Mouse (Mus musculus): ENCODE results near the gene Marf1. TPM values are rescaled to one million over a fixed set of nuclear protein-coding genes. Genes with fewer than 3 reads are reported as not detected.

Gene Marf1
- total RNA-seq, 2 experiments from 2014 or later = 59.3 to 64.8 TPM

- intact Hi-C loops (cut with DNase I) = no loop called here
These were observed 19.9 kb downstream of the Marf1 start for GRCm38 (mm10) chr16:14143298-14143697.

GRCm38 (mm10) chr16:14139106-14139505, 24.0 kb downstream of the Marf1 start:
- intact Hi-C loops (cut with DNase I) = no loop called here
- no peak for DNase-seq (ENCODE audit: low spot score in 2 of 2)

More at GRCm38 (mm10) chr16:14143298-14143697, 19.9 kb downstream of the Marf1 start:
- no peak for DNase-seq (ENCODE audit: low spot score in 2 of 2)

GRCm38 (mm10) chr16:14137976-14138561, 25.1 kb downstream of the Marf1 start:
- intact Hi-C loops (cut with DNase I) = no loop called here
- no peak for DNase-seq (ENCODE audit: low spot score in 2 of 2)

- intact Hi-C loops (cut with DNase I) = no loop called here
These were observed 28.1 kb downstream of the Marf1 start for GRCm38 (mm10) chr16:14135014-14135413.

GRCm38 (mm10) chr16:14131838-14132237, 31.3 kb downstream of the Marf1 start:
- intact Hi-C loops (cut with DNase I) = no loop called here

More at GRCm38 (mm10) chr16:14135014-14135413, 28.1 kb downstream of the Marf1 start:
- DNase-seq (ENCODE audit: low spot score in 2 of 2) = peak in 1 of 2 experiments; percentile 12

GRCm38 (mm10) chr16:14131376-14131775, 31.8 kb downstream of the Marf1 start:
- intact Hi-C loops (cut with DNase I) = no loop called here
- DNase-seq (ENCODE audit: low spot score in 2 of 2) = no peak

More at GRCm38 (mm10) chr16:14131838-14132237, 31.3 kb downstream of the Marf1 start:
- no peak for DNase-seq (ENCODE audit: low spot score in 2 of 2)

- no peak for DNase-seq (ENCODE audit: low spot score in 2 of 2)
- intact Hi-C loops (cut with DNase I) = no loop called here
These were observed 32.4 kb downstream of the Marf1 start for GRCm38 (mm10) chr16:14130796-14131195.

- no peak for DNase-seq (ENCODE audit: low spot score in 2 of 2)
- intact Hi-C loops (cut with DNase I) = no loop called here
These were observed 34.2 kb downstream of the Marf1 start for GRCm38 (mm10) chr16:14128977-14129376.

- intact Hi-C loops (cut with DNase I) = no loop called here
- DNase-seq (ENCODE audit: low spot score in 2 of 2) = no peak
These were observed 37.9 kb downstream of the Marf1 start for GRCm38 (mm10) chr16:14125253-14125652.

GRCm38 (mm10) chr16:14124709-14125108, 38.4 kb downstream of the Marf1 start:
- intact Hi-C loops (cut with DNase I) = no loop called here
- DNase-seq (ENCODE audit: low spot score in 2 of 2) = no peak

GRCm38 (mm10) chr16:14123901-14124300, 39.2 kb downstream of the Marf1 start:
- no peak for DNase-seq (ENCODE audit: low spot score in 2 of 2)
- intact Hi-C loops (cut with DNase I) = no loop called here

GRCm38 (mm10) chr16:14122586-14122985, 40.6 kb downstream of the Marf1 start:
- intact Hi-C loops (cut with DNase I) = no loop called here
- no peak for DNase-seq (ENCODE audit: low spot score in 2 of 2)

- no peak for DNase-seq (ENCODE audit: low spot score in 2 of 2)
- intact Hi-C loops (cut with DNase I) = no loop called here
These were observed 41.6 kb downstream of the Marf1 start for GRCm38 (mm10) chr16:14121563-14121962.

GRCm38 (mm10) chr16:14120941-14121340, 42.2 kb downstream of the Marf1 start:
- DNase-seq (ENCODE audit: low spot score in 2 of 2) = no peak
- intact Hi-C loops (cut with DNase I) = no loop called here

GRCm38 (mm10) chr16:14117299-14117698, 45.9 kb downstream of the Marf1 start:
- DNase-seq (ENCODE audit: low spot score in 2 of 2) = no peak
- intact Hi-C loops (cut with DNase I) = no loop called here

- intact Hi-C loops (cut with DNase I) = no loop called here
- DNase-seq (ENCODE audit: low spot score in 2 of 2) = peak in 1 of 2 experiments; percentile 26
These were observed 50.4 kb downstream of the Marf1 start for GRCm38 (mm10) chr16:14112742-14113141.

- intact Hi-C loops (cut with DNase I) = no loop called here
These were observed 51.0 kb downstream of the Marf1 start for GRCm38 (mm10) chr16:14112133-14112532.

GRCm38 (mm10) chr16:14110922-14111321, 52.2 kb downstream of the Marf1 start:
- no peak for DNase-seq (ENCODE audit: low spot score in 2 of 2)

More at GRCm38 (mm10) chr16:14112133-14112532, 51.0 kb downstream of the Marf1 start:
- DNase-seq (ENCODE audit: low spot score in 2 of 2) = peak; percentile 24 to 60

GRCm38 (mm10) chr16:14109651-14110230, 53.4 kb downstream of the Marf1 start:
- intact Hi-C loops (cut with DNase I) = loop anchor here (5.0 kb wide), 1 partner anchor 207 kb away; the partner anchor contains the start of genes Mpv17l and Pdxdc1
- DNase-seq (ENCODE audit: low spot score in 2 of 2) = no peak

More at GRCm38 (mm10) chr16:14110922-14111321, 52.2 kb downstream of the Marf1 start:
- intact Hi-C loops (cut with DNase I) = no loop called here

GRCm38 (mm10) chr16:14105891-14106290, 57.3 kb downstream of the Marf1 start:
- intact Hi-C loops (cut with DNase I) = loop anchor here (5.0 kb wide), 1 partner anchor 204 kb away; the partner anchor contains the start of genes Mpv17l and Pdxdc1
- DNase-seq (ENCODE audit: low spot score in 2 of 2) = peak; percentile 18 to 57

- DNase-seq (ENCODE audit: low spot score in 2 of 2) = no peak
- intact Hi-C loops (cut with DNase I) = loop anchor here (1.0 kb wide), 1 partner anchor 38 kb away; no protein-coding TSS in a partner anchor
These were observed 71.4 kb downstream of the Marf1 start for GRCm38 (mm10) chr16:14091771-14092170.
